Mouse (Mus musculus): ENCODE data around the gene Gnaz.
A peak's percentile ranks its signal among the peaks of the same experiment; 100 is the strongest.
"Not testable (repeated sequence)": the region's sequence is repeated elsewhere in the genome, so short reads cannot be mapped to it uniquely, and the experiment has no call there.

The Gnaz gene

GRCm38 (mm10) chr10:75031345-75032114, 64.6 kb downstream of the Gnaz start:
- no peak for DNase-seq

- DNase-seq, result peak; percentile 68
Measured at GRCm38 (mm10) chr10:75032395-75032794, 65.4 kb downstream of the Gnaz start, which contains the start of gene Rsph14. Gene Rsph14, minus strand, starts transcription at chr10:75032586.

- peak; percentile 88 for DNase-seq
Measured at GRCm38 (mm10) chr10:75036883-75037379, 70.0 kb downstream of the Gnaz start, which contains the start of gene Rab36. Gene Rab36, plus strand, starts transcription at chr10:75037058.

GRCm38 (mm10) chr10:75042060-75042459, 75.1 kb downstream of the Gnaz start:
- not testable (repeated sequence) for DNase-seq

GRCm38 (mm10) chr10:75044459-75044858, 77.5 kb downstream of the Gnaz start:
- DNase-seq, result no peak

GRCm38 (mm10) chr10:75045831-75046230, 78.9 kb downstream of the Gnaz start:
- no peak for DNase-seq

- no peak for DNase-seq
Measured at GRCm38 (mm10) chr10:75048711-75049110, 81.7 kb downstream of the Gnaz start.

- peak; percentile 42 for DNase-seq
Measured at GRCm38 (mm10) chr10:75051364-75052074, 84.5 kb downstream of the Gnaz start.

GRCm38 (mm10) chr10:75052902-75053301, 85.9 kb downstream of the Gnaz start:
- DNase-seq, result no peak

- no peak for DNase-seq
Measured at GRCm38 (mm10) chr10:75053655-75054054, 86.7 kb downstream of the Gnaz start.

GRCm38 (mm10) chr10:75054125-75054524, 87.1 kb downstream of the Gnaz start:
- DNase-seq, result no peak

- DNase-seq, result no peak
Measured at GRCm38 (mm10) chr10:75055672-75056071, 88.7 kb downstream of the Gnaz start.

- no peak for DNase-seq
Measured at GRCm38 (mm10) chr10:75056255-75056654, 89.3 kb downstream of the Gnaz start.

GRCm38 (mm10) chr10:75058336-75058735, 91.4 kb downstream of the Gnaz start:
- no peak for DNase-seq

- peak; percentile 46 for DNase-seq
Measured at GRCm38 (mm10) chr10:75058761-75059395, 91.9 kb downstream of the Gnaz start.

- DNase-seq, result peak; percentile 77
Measured at GRCm38 (mm10) chr10:75059396-75059795, 92.4 kb downstream of the Gnaz start.

GRCm38 (mm10) chr10:75060217-75060842, 93.4 kb downstream of the Gnaz start, which contains the start of gene Bcr:
Gene Bcr, plus strand, starts transcription at chr10:75060592.
- DNase-seq, result peak; percentile 84

- peak; percentile 56 for DNase-seq
Measured at GRCm38 (mm10) chr10:75060843-75061235, 93.9 kb downstream of the Gnaz start.

GRCm38 (mm10) chr10:75061341-75062188, 94.6 kb downstream of the Gnaz start:
- peak; percentile 43 for DNase-seq

- peak; percentile 49 for DNase-seq
Measured at GRCm38 (mm10) chr10:75062189-75062561, 95.2 kb downstream of the Gnaz start.

GRCm38 (mm10) chr10:75062621-75063020, 95.6 kb downstream of the Gnaz start:
- DNase-seq, result no peak
